Mouse (Mus musculus) kidney, embryonic 15.5 days (tissue): ENCODE results near the gene Tssk2. TPM values are rescaled to one million over a fixed set of nuclear protein-coding genes. Genes with fewer than 3 reads are reported as not detected.

Source experiments
- ATAC-seq: fragments of 200-750 bp; cut with Nextera tagmentation; replicated peaks from 2 replicates; pipeline ENCODE4 v1.8.0; 2017; ENCODE audit warnings: moderate TSS enrichment; ENCODE audit not compliant: low FRiP score
- H3K27ac ChIP-seq: fragments of 300-500 bp; sonication (generic); 2 replicates; pipeline ENCODE4 v1.5.1; 2015; ENCODE audit warnings: mild to moderate bottlenecking, inconsistent platforms
- H3K27me3 ChIP-seq: fragments of 300-500 bp; sonication (generic); 2 replicates; pipeline ENCODE4 v1.6.1; 2015; ENCODE audit warnings: inconsistent platforms
- H3K36me3 ChIP-seq: fragments of 300-500 bp; sonication (generic); 2 replicates; pipeline ENCODE4 v1.6.1; 2015; ENCODE audit warnings: inconsistent platforms
- H3K4me1 ChIP-seq: fragments of 300-500 bp; sonication (generic); 2 replicates; pipeline ENCODE4 v1.6.1; 2015; ENCODE audit warnings: inconsistent platforms
- H3K4me2 ChIP-seq: fragments of 300-500 bp; sonication (generic); 2 replicates; pipeline ENCODE4 v1.6.1; 2015; ENCODE audit warnings: moderate library complexity, mild to moderate bottlenecking, inconsistent platforms
- H3K4me3 ChIP-seq: fragments of 300-500 bp; sonication (generic); replicated peaks from 2 replicates; pipeline ENCODE4 v1.5.1; 2015; ENCODE audit warnings: mild to moderate bottlenecking, inconsistent platforms
- H3K9ac ChIP-seq: fragments of 300-500 bp; sonication (generic); 2 replicates; pipeline ENCODE4 v1.6.1; 2015; ENCODE audit warnings: mild to moderate bottlenecking, inconsistent platforms
- H3K9me3 ChIP-seq: fragments of 300-500 bp; sonication (generic); replicated peaks from 2 replicates; pipeline ENCODE4 v1.6.1; 2016; ENCODE audit warnings: inconsistent platforms
- WGBS: fragments of 180-500 bp; shearing (Covaris S2); methylation state at CpG from one replicate; pipeline ENCODE4 v1.1.7; 2015; ENCODE audit warnings: mixed read lengths; 5-methylcytosine and 5-hydroxymethylcytosine counted together
- polyA plus RNA-seq: library from polyadenylated mRNA; unstranded; fragments of >200 nt; fragmentation: Nextera tagmentation; extraction: Ambion mirVana; gene quantifications from 2 replicates; pipeline ENCODE4 v1.2.1, GENCODE M21; 2015

The Tssk2 gene
- polyA plus RNA-seq, result 0.12 TPM in 1 of 2 replicates, not detected in the other

- WGBS, result 93% methylated on average over 14 of the region's 14 CpGs
- no peak within 1 kb of the TSS for H3K9ac ChIP-seq
- no peaks in the 10 kb centered on the region for H3K9me3 ChIP-seq
- no peak within 1 kb of the TSS for H3K4me2 ChIP-seq
- H3K27ac ChIP-seq, result no peak within 1 kb of the TSS
- no peak for ATAC-seq
- H3K27me3 ChIP-seq, result no peaks in the 10 kb centered on the region
- no peak within 1 kb of the TSS for H3K4me3 ChIP-seq
- H3K36me3 ChIP-seq, result peaks cover 55% of the 10 kb centered on the region
- H3K4me1 ChIP-seq, result no peaks in the 10 kb centered on the region
Measured at GRCm38 (mm10) chr16:17898462-17898861, at the start of gene Tssk2, which contains the start of gene Dgcr2. Gene Tssk2, plus strand, starts transcription at chr16:17898637. Gene Dgcr2, minus strand, starts transcription at chr16:17898562.

- 25% methylated on average over 1 of the region's 1 CpGs for WGBS
- no peaks in the 10 kb centered on the region for H3K9me3 ChIP-seq
- no peaks in the 10 kb centered on the region for H3K27me3 ChIP-seq
- no peak overlapping the region for H3K4me2 ChIP-seq
- peaks cover 95% of the 10 kb centered on the region for H3K36me3 ChIP-seq
- ATAC-seq, result no peak
- no peak overlapping the region for H3K4me3 ChIP-seq
- no peaks in the 10 kb centered on the region for H3K4me1 ChIP-seq
- no peak overlapping the region for H3K9ac ChIP-seq
- no peak overlapping the region for H3K27ac ChIP-seq
Measured at GRCm38 (mm10) chr16:17848928-17849327, 49.5 kb upstream of the Tssk2 start.

DNA sequence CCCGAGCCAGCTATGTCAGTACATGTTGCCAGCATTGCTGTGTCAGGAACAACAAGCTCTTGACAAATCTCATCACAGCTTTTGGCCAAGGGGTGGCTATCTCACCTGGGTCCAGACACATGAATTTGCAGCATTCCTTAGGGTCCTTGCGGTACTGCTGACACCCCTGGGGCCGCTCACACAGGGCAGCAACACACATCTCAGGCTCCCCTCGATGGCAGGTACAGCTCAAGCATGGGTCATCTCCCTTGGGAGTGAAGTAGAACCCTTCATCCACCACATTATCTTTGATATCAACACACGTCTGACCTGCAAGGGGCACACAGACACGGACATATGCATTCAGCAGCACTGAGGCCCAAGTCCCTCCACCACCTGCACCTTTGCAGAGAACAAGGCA lies 49.0 kb upstream of the Tssk2 start:
- ATAC-seq, result no peak
- Histone ChIP-seq H3K9ac (no peak overlapping the region), H3K27me3 (no peaks in the 10 kb centered on the region), H3K4me1 (no peaks in the 10 kb centered on the region), H3K36me3 (peaks cover 95% of the 10 kb centered on the region), H3K4me2 (no peak overlapping the region), H3K4me3 (no peak overlapping the region), H3K27ac (no peak overlapping the region), H3K9me3 (no peaks in the 10 kb centered on the region)
- WGBS, result 87% methylated on average over 6 of the region's 6 CpGs

DNA sequence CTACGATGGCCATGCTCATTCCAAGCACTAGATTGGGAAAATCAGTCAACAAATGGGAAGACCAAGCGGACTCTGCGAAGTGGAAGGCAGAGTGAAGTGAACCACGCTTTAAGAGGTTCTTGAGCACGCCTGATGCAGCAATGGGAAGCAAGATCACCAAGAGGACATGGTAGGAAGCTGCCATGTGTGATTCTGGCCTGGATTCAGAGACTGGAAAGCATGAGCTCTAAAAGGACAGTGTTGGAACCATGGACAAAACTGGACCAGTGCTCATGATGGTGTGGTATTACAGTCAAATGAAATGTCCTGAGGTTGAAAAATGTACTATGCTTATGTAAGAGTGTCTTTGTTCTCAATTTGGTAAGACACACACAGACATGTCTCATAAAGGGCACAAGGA lies 47.1 kb upstream of the Tssk2 start:
- peaks cover 93% of the 10 kb centered on the region for H3K36me3 ChIP-seq
- no peaks in the 10 kb centered on the region for H3K27me3 ChIP-seq
- H3K27ac ChIP-seq, result no peak overlapping the region
- 96% methylated on average over 5 of the region's 5 CpGs for WGBS
- H3K4me1 ChIP-seq, result no peaks in the 10 kb centered on the region
- H3K9ac ChIP-seq, result no peak overlapping the region
- no peak for ATAC-seq
- no peak overlapping the region for H3K4me2 ChIP-seq
- no peak overlapping the region for H3K4me3 ChIP-seq
- H3K9me3 ChIP-seq, result no peaks in the 10 kb centered on the region

DNA sequence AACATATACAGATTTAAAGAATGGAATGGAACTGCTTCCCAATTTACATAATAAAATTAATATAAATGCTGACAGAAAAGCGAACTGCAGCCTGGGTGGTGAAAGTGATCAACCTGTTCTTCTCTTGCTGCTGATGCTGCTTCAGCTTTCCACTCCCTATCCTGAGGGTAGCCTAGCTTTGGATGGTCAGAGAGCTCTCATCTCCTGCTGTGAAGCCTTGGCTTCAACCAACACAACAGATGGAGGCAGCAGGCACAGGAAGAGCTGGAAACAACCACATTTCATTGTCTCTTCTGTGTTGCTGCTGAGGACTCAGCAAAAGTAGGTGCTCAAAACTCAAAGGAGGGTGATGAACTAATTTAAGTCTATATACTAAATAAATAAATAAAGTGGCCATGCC lies 46.6 kb upstream of the Tssk2 start:
- Histone ChIP-seq H3K4me3 (no peak overlapping the region), H3K27me3 (no peaks in the 10 kb centered on the region), H3K4me2 (no peak overlapping the region), H3K36me3 (peaks cover 93% of the 10 kb centered on the region), H3K4me1 (no peaks in the 10 kb centered on the region), H3K9me3 (no peaks in the 10 kb centered on the region), H3K27ac (no peak overlapping the region), H3K9ac (no peak overlapping the region)
- ATAC-seq, result no peak
- WGBS, result 100% methylated on average over 1 of the region's 1 CpGs

DNA sequence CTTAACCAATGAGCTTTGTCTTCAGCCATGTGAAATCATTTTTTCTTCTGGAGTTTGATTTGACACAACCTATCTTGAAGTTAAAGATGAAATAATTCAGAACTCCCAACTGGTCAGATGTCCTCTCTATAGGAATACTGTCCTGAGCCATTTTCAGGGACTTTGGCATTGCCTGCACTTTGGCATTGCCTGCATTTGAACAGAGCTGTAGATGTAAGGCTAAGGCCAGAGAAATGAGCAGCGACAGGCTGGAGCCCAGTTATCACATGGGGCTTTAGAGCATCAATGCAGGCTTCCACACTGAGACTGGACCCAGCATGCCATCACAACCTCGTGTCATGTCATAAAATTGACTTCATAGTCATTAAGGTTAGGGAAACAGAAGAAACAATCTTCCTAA lies 45.2 kb upstream of the Tssk2 start:
- H3K36me3 ChIP-seq, result peaks cover 93% of the 10 kb centered on the region
- H3K9me3 ChIP-seq, result no peaks in the 10 kb centered on the region
- ATAC-seq, result no peak
- no peak overlapping the region for H3K4me3 ChIP-seq
- H3K9ac ChIP-seq, result no peak overlapping the region
- H3K27ac ChIP-seq, result no peak overlapping the region
- 84% methylated on average over 2 of the region's 2 CpGs for WGBS
- no peaks in the 10 kb centered on the region for H3K4me1 ChIP-seq
- H3K4me2 ChIP-seq, result no peak overlapping the region
- H3K27me3 ChIP-seq, result no peaks in the 10 kb centered on the region

DNA sequence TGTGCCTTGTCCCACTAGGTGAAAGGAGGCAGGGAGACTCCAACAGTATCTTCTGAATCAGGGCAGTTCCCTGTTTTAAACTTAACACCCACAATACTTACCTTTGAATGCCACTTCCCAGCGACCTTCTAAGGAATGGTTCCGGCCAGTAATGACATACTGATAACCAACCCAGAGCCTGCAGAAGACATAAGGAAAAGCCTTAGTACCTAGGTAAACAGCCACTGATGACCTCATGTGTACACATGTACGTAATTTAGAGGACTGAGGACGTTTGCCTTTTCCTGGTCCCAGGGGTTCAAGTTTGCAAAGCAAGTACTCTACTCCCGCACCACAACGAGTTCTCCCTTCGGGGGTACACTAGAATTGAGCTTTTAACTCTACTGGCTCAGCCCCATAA lies 41.3 kb upstream of the Tssk2 start:
- 86% methylated on average over 7 of the region's 7 CpGs for WGBS
- Histone ChIP-seq H3K27me3 (no peaks in the 10 kb centered on the region), H3K4me2 (no peak overlapping the region), H3K9ac (no peak overlapping the region), H3K36me3 (peaks cover 87% of the 10 kb centered on the region), H3K9me3 (no peaks in the 10 kb centered on the region), H3K4me3 (no peak overlapping the region), H3K27ac (no peak overlapping the region), H3K4me1 (no peaks in the 10 kb centered on the region)
- no peak for ATAC-seq

DNA sequence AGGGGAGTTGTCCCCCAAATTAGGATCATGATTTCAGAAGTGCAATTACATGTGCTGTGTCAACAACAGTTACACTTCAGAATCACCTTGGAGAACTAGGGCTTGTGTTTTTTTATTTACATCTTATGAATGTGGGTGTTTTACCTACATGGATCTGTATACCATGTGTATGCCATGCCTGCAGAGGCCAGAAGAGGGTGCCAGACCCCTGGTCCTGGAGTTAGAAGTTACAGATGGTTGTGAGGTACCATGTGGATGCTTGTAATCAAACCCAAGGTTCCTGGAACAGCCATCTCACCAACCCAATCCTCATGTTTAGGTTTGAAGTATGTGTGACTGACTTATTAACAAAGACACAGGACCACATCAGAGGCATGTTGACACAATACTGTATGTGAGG lies 39.8 kb upstream of the Tssk2 start:
- H3K9ac ChIP-seq, result no peak overlapping the region
- peaks cover 82% of the 10 kb centered on the region for H3K36me3 ChIP-seq
- H3K27me3 ChIP-seq, result no peaks in the 10 kb centered on the region
- H3K4me3 ChIP-seq, result no peak overlapping the region
- no peaks in the 10 kb centered on the region for H3K9me3 ChIP-seq
- H3K27ac ChIP-seq, result no peak overlapping the region
- no peaks in the 10 kb centered on the region for H3K4me1 ChIP-seq
- no peak for ATAC-seq
- H3K4me2 ChIP-seq, result no peak overlapping the region

DNA sequence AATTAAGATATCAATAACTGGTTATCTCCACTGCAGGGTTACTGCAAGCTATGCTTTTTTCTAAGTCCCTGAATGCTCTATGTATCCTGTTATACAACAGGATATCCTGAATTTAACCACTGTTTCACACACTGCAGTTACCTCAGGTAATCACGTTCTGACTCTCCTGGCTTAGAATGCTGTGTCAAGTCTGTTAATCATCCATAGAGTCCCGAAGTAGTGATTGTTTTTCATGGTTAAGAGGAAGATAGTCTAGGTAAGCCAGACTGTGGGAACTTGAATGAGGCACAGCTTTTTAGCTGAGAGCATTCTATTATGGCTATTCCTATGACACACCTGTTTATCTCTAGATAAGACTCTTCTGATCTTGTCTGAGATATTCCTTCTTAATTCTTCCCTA lies 33.1 kb upstream of the Tssk2 start:
- no peaks in the 10 kb centered on the region for H3K4me1 ChIP-seq
- no peak for ATAC-seq
- no peaks in the 10 kb centered on the region for H3K27me3 ChIP-seq
- no peak overlapping the region for H3K27ac ChIP-seq
- WGBS, result 63% methylated on average over 2 of the region's 2 CpGs
- no peak overlapping the region for H3K9ac ChIP-seq
- H3K4me3 ChIP-seq, result no peak overlapping the region
- peaks cover 59% of the 10 kb centered on the region for H3K36me3 ChIP-seq
- H3K4me2 ChIP-seq, result no peak overlapping the region
- H3K9me3 ChIP-seq, result no peaks in the 10 kb centered on the region

DNA sequence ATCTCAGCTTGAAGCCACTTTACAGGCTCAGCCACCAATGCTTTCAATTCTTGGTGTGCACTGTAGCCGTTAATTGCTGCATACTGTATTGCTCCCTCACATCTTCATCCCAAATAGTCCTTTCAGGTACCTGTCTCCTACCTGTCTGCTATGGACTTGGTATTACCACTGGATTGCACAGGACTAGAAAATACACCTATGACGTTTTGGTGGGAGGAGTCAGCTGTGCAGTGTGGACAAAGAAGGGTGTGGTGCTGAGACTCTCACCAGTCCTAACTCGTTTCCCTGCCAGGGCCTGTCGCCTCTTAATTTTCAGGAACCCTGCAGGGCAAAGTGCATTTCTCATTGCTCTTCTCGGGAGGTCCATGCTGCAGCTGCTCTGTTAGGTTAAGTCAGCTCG lies 32.7 kb upstream of the Tssk2 start:
- 73% methylated on average over 6 of the region's 6 CpGs for WGBS
- Histone ChIP-seq H3K4me2 (no peak overlapping the region), H3K9ac (no peak overlapping the region), H3K36me3 (peaks cover 59% of the 10 kb centered on the region), H3K27me3 (no peaks in the 10 kb centered on the region), H3K9me3 (no peaks in the 10 kb centered on the region), H3K4me3 (no peak overlapping the region), H3K27ac (peak overlapping the region; percentile 15; the same call in 1 of the 2 replicates), H3K4me1 (no peaks in the 10 kb centered on the region)
- ATAC-seq, result no peak

GRCm38 (mm10) chr16:17871248-17871647 lies 27.2 kb upstream of the Tssk2 start:
- H3K27me3 ChIP-seq, result no peaks in the 10 kb centered on the region
- H3K36me3 ChIP-seq, result peaks cover 53% of the 10 kb centered on the region
- H3K9me3 ChIP-seq, result no peaks in the 10 kb centered on the region
- H3K27ac ChIP-seq, result no peak overlapping the region
- H3K4me1 ChIP-seq, result no peaks in the 10 kb centered on the region
- H3K9ac ChIP-seq, result no peak overlapping the region
- 77% methylated on average over 5 of the region's 5 CpGs for WGBS
- no peak overlapping the region for H3K4me3 ChIP-seq
- H3K4me2 ChIP-seq, result no peak overlapping the region
- ATAC-seq, result no peak

DNA sequence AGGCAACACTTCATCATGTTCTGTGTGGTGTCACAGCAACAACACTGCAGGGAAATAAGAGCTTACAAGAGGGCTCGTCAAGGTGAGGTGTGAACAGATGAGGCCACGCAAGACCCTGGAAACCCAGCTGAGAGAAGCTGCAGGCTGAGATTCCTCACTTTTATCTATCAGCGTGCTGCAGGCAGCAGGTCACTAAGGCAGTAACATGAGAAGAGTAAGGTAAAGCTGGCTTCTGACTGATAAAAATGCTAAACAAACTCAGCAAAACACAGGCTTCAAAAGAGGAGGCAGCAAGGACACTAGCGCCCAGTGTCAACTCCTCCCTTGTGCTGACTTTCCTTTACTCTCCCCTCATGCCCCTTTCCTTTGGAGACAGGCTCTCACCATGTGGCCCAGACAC lies 25.4 kb upstream of the Tssk2 start:
- no peak overlapping the region for H3K9ac ChIP-seq
- no peak overlapping the region for H3K4me3 ChIP-seq
- WGBS, result 45% methylated on average over 4 of the region's 4 CpGs
- H3K9me3 ChIP-seq, result no peaks in the 10 kb centered on the region
- H3K4me2 ChIP-seq, result no peak overlapping the region
- H3K4me1 ChIP-seq, result no peaks in the 10 kb centered on the region
- peaks cover 58% of the 10 kb centered on the region for H3K36me3 ChIP-seq
- no peak for ATAC-seq
- no peaks in the 10 kb centered on the region for H3K27me3 ChIP-seq
- H3K27ac ChIP-seq, result no peak overlapping the region

DNA sequence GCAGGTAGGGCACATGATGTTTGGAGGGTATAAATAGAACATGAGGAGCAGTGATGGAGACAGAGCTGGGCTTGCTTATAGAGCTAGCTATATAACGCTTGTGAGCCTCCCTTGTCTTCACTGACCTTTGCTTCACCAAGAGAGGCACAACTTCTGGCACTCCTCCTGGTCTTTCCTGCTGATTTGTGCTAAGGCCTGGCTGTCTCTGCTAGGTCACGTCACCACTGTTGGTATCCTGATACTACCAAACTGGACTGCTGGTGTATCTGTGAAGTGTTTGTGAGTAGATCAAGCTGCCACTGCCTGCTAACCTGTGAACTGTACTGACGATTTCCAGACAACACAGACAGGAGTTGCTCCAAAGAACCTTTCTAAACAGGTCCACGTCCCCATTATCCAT lies 23.3 kb upstream of the Tssk2 start:
- peaks cover 50% of the 10 kb centered on the region for H3K36me3 ChIP-seq
- no peaks in the 10 kb centered on the region for H3K4me1 ChIP-seq
- no peak overlapping the region for H3K4me3 ChIP-seq
- no peaks in the 10 kb centered on the region for H3K9me3 ChIP-seq
- 79% methylated on average over 4 of the region's 4 CpGs for WGBS
- H3K27ac ChIP-seq, result no peak overlapping the region
- H3K9ac ChIP-seq, result no peak overlapping the region
- H3K27me3 ChIP-seq, result no peaks in the 10 kb centered on the region
- H3K4me2 ChIP-seq, result no peak overlapping the region
- no peak for ATAC-seq
